Mouse (Mus musculus): ENCODE data around the gene Pnma1. TPM values are rescaled to one million over a fixed set of nuclear protein-coding genes. Genes with fewer than 3 reads are reported as not detected.

The Pnma1 gene
- polyA plus RNA-seq (2015; fragmentation: Nextera tagmentation; extraction: Ambion mirVana): 4.1 and 4.5 TPM in 2 replicates

DNA sequence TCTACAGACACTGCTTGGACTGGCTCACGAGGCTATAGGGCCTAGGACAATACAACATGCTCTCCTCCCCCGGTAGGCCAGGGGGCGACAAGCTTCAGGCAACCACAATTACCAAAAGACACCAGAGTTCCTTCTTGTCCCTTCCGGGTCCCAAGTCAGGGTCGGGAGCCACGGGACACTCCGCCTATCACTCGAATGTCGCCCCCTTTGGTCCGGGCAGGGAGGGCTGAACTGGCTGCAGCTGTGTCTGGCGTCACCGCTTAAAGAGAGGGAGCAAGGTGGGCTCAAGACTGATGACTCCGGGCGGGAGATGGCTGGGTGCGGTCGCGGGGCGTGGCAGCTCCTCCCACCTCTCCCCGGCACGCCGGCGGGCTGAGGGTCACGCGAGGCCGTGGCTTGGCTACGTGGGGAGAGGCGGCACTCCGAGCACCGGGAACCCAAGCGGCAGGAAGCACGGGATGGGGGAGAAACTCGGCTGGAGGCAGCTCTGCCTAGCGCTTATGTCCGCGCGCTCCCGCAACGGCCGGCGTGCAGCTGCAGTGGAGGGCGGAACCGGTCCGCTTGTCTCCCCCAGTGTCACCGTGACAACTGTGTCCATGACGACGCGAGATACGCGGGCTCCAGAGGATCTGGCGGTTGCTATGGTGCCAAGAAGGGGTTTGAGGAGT, at the start of gene Pnma1:
Gene Pnma1 (minus strand): TSS at position 536 of the 668 bp plus-strand sequence.

DNA sequence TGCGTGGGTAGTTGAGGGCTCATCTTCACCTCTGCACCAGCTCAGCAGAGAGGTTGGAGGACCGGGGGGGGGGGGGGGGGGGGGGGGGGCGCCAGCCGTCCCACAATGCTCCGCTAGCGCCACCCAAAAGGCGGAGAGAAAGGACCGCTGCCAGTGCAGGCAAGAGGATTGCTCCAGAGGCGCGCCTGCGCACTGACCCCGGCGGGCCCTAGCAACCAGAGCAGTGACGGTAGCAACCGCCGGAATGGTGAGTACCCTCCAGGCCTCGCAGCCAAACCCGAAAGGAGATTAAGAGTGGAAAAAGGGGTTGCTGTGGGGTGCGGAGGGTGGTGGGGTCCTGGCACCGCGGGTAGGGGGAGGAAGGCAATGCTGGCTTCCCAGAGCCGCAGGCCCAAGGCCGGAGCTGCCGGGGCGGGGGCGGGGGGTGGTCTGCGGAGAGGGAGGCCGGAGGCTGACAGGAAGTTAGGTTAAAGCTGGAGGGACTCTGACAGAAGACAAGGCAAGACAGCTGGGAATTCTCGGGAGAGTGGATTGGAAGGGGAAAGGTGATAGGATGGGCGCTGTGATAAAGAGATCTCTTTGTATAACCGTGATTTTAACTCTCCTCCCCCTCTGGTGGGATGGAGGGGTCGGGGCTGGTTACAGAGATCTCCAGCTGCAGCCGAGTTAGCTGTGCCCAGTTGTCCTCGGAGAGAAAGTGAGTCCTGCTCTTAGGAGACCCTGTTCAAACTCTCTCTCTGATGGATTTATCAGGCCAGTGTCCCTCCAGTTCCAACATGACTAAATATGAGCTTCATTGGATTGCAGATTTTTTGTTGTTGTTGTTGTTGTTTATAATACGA, 33.9 kb downstream of the Pnma1 start, which contains the start of gene Dnal1:
Gene Dnal1 (plus strand): TSS at position 214 of the 842 bp plus-strand sequence.

DNA sequence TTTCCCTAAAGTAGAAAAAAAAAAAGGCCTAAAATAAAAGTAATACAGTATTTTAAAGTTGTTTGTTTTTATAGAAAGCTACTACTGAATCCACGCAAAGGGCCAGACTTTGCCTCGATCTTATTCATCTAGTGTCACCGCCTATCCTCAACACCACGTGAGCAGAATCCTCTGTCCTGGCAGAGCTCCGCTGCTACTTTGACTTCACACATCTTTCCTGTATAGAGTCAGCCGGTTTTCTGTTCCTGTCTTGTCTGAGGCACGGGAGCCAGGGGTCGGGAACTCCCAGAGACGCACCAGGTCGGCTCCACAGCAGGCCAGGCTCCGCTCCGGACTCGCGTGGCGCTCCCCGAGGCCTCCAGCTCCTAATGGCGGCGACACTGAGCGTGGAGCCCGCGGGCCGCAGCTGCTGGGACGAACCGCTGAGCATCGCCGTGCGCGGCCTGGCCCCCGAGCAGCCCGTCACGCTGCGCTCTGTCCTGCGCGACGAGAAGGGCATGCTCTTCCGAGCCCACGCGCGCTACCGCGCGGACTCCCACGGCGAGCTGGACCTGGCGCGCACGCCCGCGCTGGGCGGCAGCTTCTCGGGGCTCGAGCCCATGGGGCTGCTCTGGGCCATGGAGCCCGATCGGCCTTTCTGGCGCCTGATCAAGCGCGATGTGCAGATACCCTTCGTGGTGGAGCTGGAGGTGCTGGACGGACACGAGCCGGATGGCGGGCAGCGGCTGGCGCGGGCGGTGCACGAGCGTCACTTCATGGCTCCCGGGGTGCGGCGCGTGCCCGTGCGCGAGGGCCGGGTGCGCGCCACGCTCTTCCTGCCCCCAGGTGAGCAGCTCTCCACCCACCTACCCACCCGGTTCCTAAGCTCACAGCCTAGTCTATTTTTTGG, 47.4 kb downstream of the Pnma1 start, which contains the start of gene Acot6:
Gene Acot6 (plus strand): TSS at position 51 of the 889 bp plus-strand sequence.

Other genes with a start within 250 kb of the Pnma1 start
- 9.9 and 12.6 TPM in 2 replicates for gene Numb, start 226.6 kb downstream of the Pnma1 start, polyA plus RNA-seq (2015; fragmentation: Nextera tagmentation; extraction: Ambion mirVana)
- 10.9 and 11.4 TPM in 2 replicates for gene Riox1, start 197.9 kb downstream of the Pnma1 start, polyA plus RNA-seq (2015; fragmentation: Nextera tagmentation; extraction: Ambion mirVana)
- 0.05 TPM in 1 of 2 replicates, not detected in the other for gene Heatr4, start 163.6 kb downstream of the Pnma1 start, polyA plus RNA-seq (2015; fragmentation: Nextera tagmentation; extraction: Ambion mirVana)
- gene Acot2, start 160.6 kb downstream of the Pnma1 start, polyA plus RNA-seq (2015; fragmentation: Nextera tagmentation; extraction: Ambion mirVana): 24.2 and 26.1 TPM in 2 replicates
- 139 and 144 TPM in 2 replicates for gene Acot1, start 139.0 kb downstream of the Pnma1 start, polyA plus RNA-seq (2015; fragmentation: Nextera tagmentation; extraction: Ambion mirVana)
- 0.84 and 1.6 TPM in 2 replicates for gene Acot4, start 110.1 kb downstream of the Pnma1 start, polyA plus RNA-seq (2015; fragmentation: Nextera tagmentation; extraction: Ambion mirVana)
- gene Gm49366, start 109.6 kb downstream of the Pnma1 start, polyA plus RNA-seq (2015; fragmentation: Nextera tagmentation; extraction: Ambion mirVana): not detected in 2 replicates
- 1.5 and 1.6 TPM in 2 replicates for gene Acot3, start 96.3 kb downstream of the Pnma1 start, polyA plus RNA-seq (2015; fragmentation: Nextera tagmentation; extraction: Ambion mirVana)
- gene Acot5, start 79.2 kb downstream of the Pnma1 start, polyA plus RNA-seq (2015; fragmentation: Nextera tagmentation; extraction: Ambion mirVana): 3.4 TPM in 2 replicates
- gene Acot6, start 47.8 kb downstream of the Pnma1 start, polyA plus RNA-seq (2015; fragmentation: Nextera tagmentation; extraction: Ambion mirVana): 1.8 and 1.9 TPM in 2 replicates
- 8.2 and 11.2 TPM in 2 replicates for gene Dnal1, start 34.1 kb downstream of the Pnma1 start, polyA plus RNA-seq (2015; fragmentation: Nextera tagmentation; extraction: Ambion mirVana)
- gene Elmsan1, start 70.4 kb upstream of the Pnma1 start, polyA plus RNA-seq (2015; fragmentation: Nextera tagmentation; extraction: Ambion mirVana): 3.7 and 4.1 TPM in 2 replicates
- 15.4 and 17.5 TPM in 2 replicates for gene Ptgr2, start 136.7 kb upstream of the Pnma1 start, polyA plus RNA-seq (2015; fragmentation: Nextera tagmentation; extraction: Ambion mirVana)
- 42.4 and 46.6 TPM in 2 replicates for gene Zfp410, start 168.4 kb upstream of the Pnma1 start, polyA plus RNA-seq (2015; fragmentation: Nextera tagmentation; extraction: Ambion mirVana)
- 35.3 and 37.0 TPM in 2 replicates for gene Coq6, start 213.2 kb upstream of the Pnma1 start, polyA plus RNA-seq (2015; fragmentation: Nextera tagmentation; extraction: Ambion mirVana)
- gene Fam161b, start 213.3 kb upstream of the Pnma1 start, polyA plus RNA-seq (2015; fragmentation: Nextera tagmentation; extraction: Ambion mirVana): 10.4 and 12.4 TPM in 2 replicates